Mouse (Mus musculus) midbrain, embryonic 10.5 days (tissue): ENCODE measurements around the gene Ccdc63. TPM values are rescaled to one million over a fixed set of nuclear protein-coding genes. Genes with fewer than 3 reads are reported as not detected.
A peak's percentile ranks its signal among the peaks of the same experiment; 100 is the strongest.
"Not testable (repeated sequence)": the region's sequence is repeated elsewhere in the genome, so short reads cannot be mapped to it uniquely, and the experiment has no call there.

Source experiments
- DNase-seq: peaks from one replicate; pipeline ENCODE4 v3.0.0-alpha.2; 2017; ENCODE audit warnings: low spot score
- H3K27ac ChIP-seq: fragments of 300-500 bp; sonication (generic); replicated peaks from 2 replicates; pipeline ENCODE4 v1.5.1; 2016; ENCODE audit warnings: mild to moderate bottlenecking
- H3K27me3 ChIP-seq: fragments of 300-500 bp; sonication (generic); 2 replicates; pipeline ENCODE4 v1.6.1; 2016; ENCODE audit warnings: low read depth, mild to moderate bottlenecking; ENCODE audit not compliant: poor library complexity, severe bottlenecking
- H3K36me3 ChIP-seq: fragments of 300-500 bp; sonication (generic); 2 replicates; pipeline ENCODE4 v1.6.1; 2016; ENCODE audit warnings: mild to moderate bottlenecking, moderate library complexity
- H3K4me1 ChIP-seq: fragments of 300-500 bp; sonication (generic); 2 replicates; pipeline ENCODE4 v1.6.1; 2016
- H3K4me3 ChIP-seq: fragments of 300-500 bp; sonication (generic); 2 replicates; pipeline ENCODE4 v1.5.1; 2016; ENCODE audit warnings: mild to moderate bottlenecking, moderate library complexity
- H3K9me3 ChIP-seq: fragments of 300-500 bp; sonication (generic); replicated peaks from 2 replicates; pipeline ENCODE4 v1.6.1; 2016; ENCODE audit warnings: mild to moderate bottlenecking
- WGBS: fragments of 180-500 bp; shearing (Covaris S2); methylation state at CpG from one replicate; pipeline ENCODE4 v1.1.7; 2016; 5-methylcytosine and 5-hydroxymethylcytosine counted together
- polyA plus RNA-seq: library from polyadenylated mRNA; unstranded; fragments of >200 nt; fragmentation: Nextera tagmentation; extraction: Ambion mirVana; gene quantifications from 2 replicates; pipeline ENCODE4 v1.2.1, GENCODE M21; 2016

Gene Ccdc63
- polyA plus RNA-seq, result not detected in 2 replicates

DNA sequence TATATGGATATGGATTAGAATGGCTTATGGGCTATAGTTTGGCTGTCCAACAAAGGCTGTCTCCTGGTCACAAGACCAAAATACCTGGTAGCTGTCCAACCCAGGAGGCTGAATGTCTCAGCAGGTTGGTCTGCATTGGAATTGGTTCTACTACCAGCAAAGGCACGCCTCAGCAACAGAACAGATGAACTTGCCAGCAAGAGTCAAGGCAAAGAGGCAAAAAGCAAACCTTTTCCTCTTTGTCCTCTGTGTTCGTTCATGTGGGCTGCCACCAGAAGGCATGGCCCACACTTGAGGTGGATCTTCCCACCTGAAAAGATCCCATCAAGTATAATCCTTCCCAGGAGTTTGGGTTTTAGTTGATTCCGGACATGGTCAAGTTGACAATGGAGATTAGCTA lies at the start of gene Ccdc63:
Ccdc63 (minus strand) TSS at position 101 of the 400 bp plus-strand sequence.
- Histone ChIP-seq H3K4me3 (no peak within 1 kb of the TSS), H3K4me1 (no peaks in the 10 kb centered on the region), H3K36me3 (no peaks in the 10 kb centered on the region), H3K27me3 (no peaks in the 10 kb centered on the region), H3K9me3 (no peaks in the 10 kb centered on the region), H3K27ac (no peak within 1 kb of the TSS)
- 89% methylated on average over 3 of the region's 3 CpGs for WGBS
- DNase-seq, result no peak

DNA sequence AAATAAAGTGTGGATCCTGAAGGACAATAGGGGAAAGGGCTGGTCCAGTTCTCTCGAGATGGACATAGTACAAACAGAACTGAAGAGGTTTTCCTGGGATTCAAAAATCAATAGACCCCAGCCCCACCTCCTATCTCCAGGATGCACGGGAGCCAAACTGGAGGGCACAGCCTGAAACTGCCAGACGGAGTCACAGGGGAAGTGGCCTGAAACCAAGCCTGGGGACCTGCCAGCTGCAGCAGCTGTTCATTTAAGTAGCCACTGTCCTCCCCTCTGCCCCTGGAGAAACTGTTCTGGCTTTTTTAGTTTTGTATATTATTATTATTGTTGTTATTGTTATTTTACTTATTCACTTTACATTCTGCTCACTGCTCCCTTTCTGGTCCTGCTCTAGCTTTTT lies 48.5 kb upstream of the Ccdc63 start:
- H3K4me3 ChIP-seq, result no peak overlapping the region
- DNase-seq, result no peak

DNA sequence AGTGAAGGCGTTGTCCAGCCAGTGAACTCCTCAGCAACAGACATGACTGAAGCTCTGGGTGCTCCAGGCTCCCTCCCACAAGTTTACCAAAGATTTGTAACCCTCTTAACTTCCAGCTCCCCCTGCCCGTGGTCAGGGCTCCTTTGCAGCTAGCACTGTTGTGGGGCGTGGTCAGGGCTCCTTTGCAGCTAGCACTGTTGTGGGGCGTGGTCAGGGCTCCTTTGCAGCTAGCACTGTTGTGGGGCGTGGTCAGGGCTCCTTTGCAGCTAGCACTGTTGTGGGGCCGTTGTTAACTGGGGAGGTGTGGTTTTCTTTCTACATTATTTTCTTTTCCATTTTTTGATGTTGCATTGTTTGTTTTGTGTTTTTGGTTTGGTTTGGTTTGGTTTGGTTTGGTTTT lies 44.2 kb upstream of the Ccdc63 start:
- not testable (repeated sequence) for H3K27ac ChIP-seq, H3K4me3 ChIP-seq, H3K4me1 ChIP-seq, H3K27me3 ChIP-seq, DNase-seq
- 98% methylated on average over 6 of the region's 6 CpGs for WGBS
- H3K36me3 ChIP-seq, result 0 out of 2 replicates have a peak, but pooled peaks cover 11% of the 10 kb centered on the region
- peaks cover 11% of the 10 kb centered on the region for H3K9me3 ChIP-seq

More for the DNA sequence above, 48.5 kb upstream of the Ccdc63 start:
- WGBS, result 70% methylated on average over 3 of the region's 3 CpGs
- Histone ChIP-seq H3K4me1 (no peaks in the 10 kb centered on the region; the same call in 1 of the 2 replicates), H3K27ac (no peak overlapping the region), H3K36me3 (0 out of 2 replicates have a peak, but pooled peaks cover 5% of the 10 kb centered on the region), H3K27me3 (no peaks in the 10 kb centered on the region), H3K9me3 (peaks cover 11% of the 10 kb centered on the region)

DNA sequence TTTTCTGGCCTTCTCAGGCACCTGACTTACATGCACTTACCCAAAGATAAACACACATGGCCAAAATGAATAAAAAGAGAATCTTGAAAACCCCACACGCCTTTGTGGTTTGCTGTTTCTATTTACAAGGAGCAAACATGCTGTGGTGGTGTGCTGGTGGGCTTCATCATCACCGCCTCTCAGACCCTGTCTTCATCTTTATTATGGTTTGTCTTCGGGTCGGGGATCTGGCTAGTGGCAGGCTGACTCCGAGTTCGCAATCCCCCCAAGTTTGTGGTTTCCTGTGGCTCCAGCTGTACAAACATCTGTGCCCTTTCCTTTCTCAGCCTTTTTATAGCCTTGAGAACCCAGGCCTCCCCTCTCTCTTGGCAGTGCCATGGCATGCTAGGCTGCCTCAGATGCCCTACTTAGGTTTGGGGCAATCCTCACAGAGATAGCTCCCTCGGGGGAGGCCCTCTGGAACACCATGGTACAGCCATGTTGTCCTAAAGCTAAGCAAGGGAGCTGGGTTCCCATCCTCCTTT lies 43.7 kb upstream of the Ccdc63 start:
- Histone ChIP-seq H3K4me1 (no peaks in the 10 kb centered on the region), H3K9me3 (peaks cover 11% of the 10 kb centered on the region), H3K36me3 (0 out of 2 replicates have a peak, but pooled peaks cover 15% of the 10 kb centered on the region), H3K4me3 (no peak overlapping the region), H3K27me3 (no peaks in the 10 kb centered on the region), H3K27ac (no peak overlapping the region)
- no peak for DNase-seq
- WGBS, result 83% methylated on average over 7 of the region's 7 CpGs

DNA sequence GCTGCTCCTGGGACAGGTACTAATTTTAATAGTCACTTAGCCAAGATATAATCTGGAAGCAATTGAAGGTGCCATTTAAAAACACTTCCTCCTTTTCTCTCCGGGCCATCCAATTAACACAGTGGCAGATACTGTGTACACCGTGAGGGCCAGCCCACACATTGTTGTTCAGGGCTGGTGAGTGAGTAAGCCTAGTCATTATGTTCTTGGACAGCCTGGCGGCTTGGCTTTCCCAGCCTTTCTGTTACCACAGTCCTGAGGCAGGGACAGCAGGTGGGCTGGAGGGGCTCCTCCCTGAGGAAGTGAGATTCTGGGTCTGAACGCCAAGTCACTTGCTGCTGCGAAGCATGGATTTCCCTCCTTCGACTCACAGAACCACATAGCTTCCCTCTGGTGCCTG lies 39.0 kb upstream of the Ccdc63 start:
- DNase-seq, result no peak
- Histone ChIP-seq H3K9me3 (peaks cover 3% of the 10 kb centered on the region), H3K4me1 (no peaks in the 10 kb centered on the region), H3K27me3 (no peaks in the 10 kb centered on the region), H3K4me3 (no peak overlapping the region), H3K36me3 (peaks cover 49% of the 10 kb centered on the region), H3K27ac (no peak overlapping the region)
- WGBS, result 65% methylated on average over 6 of the region's 6 CpGs

DNA sequence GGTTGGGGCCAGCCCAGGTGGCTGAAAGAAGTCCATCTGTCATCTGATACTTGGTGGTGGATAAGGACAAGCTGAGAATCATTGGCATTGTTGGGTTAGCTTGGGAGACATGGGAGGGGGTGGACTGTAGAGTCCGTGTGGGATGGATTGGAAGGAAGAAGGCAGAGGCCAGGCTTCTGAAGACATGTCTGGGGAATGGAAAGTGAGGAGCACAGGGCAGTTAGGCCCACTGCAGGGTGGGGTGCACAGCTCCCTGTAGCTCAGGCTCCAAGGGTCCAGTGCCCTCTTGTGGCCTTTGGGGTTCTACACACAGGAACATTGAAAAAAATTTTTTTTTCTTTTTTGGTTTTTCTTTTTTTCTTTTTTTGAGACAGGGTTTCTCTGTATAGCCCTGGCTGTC lies 35.8 kb upstream of the Ccdc63 start:
- 44% methylated on average over 1 of the region's 1 CpGs for WGBS
- no peaks in the 10 kb centered on the region for H3K27me3 ChIP-seq

DNA sequence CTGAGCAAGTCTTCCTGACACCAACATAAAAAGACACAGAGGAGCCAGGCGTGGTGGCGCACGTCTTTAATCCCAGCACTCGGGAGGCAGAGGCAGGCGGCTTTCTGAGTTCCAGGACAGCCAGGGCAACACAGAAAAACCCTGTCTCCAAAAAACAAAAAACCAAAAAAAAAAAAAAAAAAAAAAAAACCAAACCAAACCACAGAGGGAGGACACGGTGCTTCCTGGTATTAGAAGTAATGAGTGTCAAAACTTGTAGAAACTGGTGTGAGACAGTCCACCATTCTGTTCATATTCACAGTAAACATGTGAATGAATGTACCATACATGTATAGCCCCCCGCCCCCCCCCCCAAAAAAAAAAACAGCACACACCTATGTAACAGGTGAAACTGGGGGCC lies 35.3 kb upstream of the Ccdc63 start:
- Histone ChIP-seq H3K27ac (no peak overlapping the region), H3K36me3 (peaks cover 72% of the 10 kb centered on the region), H3K4me3 (no peak overlapping the region), H3K4me1 (no peaks in the 10 kb centered on the region), H3K9me3 (no peaks in the 10 kb centered on the region), H3K27me3 (no peaks in the 10 kb centered on the region)
- no peak for DNase-seq
- 89% methylated on average over 7 of the region's 7 CpGs for WGBS

More for the DNA sequence above, 35.8 kb upstream of the Ccdc63 start:
- H3K4me3 ChIP-seq, result no peak overlapping the region
- H3K36me3 ChIP-seq, result peaks cover 68% of the 10 kb centered on the region
- peak; percentile 38 for DNase-seq
- H3K9me3 ChIP-seq, result no peaks in the 10 kb centered on the region
- no peak overlapping the region for H3K27ac ChIP-seq
- H3K4me1 ChIP-seq, result no peaks in the 10 kb centered on the region

DNA sequence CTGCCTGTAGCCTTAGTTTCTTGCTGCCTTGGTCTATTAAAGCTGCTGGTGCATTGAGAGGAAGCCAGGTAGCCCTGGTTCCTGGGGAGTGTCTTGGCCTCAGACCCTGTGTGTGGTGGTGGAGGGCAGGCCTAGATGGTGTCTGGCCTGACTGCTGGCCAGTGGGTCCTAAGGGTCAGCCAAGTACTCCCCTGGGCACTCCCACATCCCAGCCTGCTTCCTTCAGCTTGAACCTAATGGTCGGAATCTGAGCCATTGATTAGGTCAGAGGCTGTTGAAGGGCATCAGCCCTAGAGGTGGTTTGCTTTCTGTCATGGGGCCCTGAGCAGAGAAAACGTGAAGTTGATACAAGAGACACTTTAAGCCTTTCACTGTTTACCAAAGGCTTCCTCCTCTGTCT lies 34.8 kb upstream of the Ccdc63 start:
- no peaks in the 10 kb centered on the region for H3K4me1 ChIP-seq
- DNase-seq, result no peak
- no peaks in the 10 kb centered on the region for H3K9me3 ChIP-seq
- WGBS, result 88% methylated on average over 2 of the region's 2 CpGs
- no peak overlapping the region for H3K4me3 ChIP-seq
- no peaks in the 10 kb centered on the region for H3K27me3 ChIP-seq
- H3K36me3 ChIP-seq, result peaks cover 77% of the 10 kb centered on the region
- H3K27ac ChIP-seq, result no peak overlapping the region

DNA sequence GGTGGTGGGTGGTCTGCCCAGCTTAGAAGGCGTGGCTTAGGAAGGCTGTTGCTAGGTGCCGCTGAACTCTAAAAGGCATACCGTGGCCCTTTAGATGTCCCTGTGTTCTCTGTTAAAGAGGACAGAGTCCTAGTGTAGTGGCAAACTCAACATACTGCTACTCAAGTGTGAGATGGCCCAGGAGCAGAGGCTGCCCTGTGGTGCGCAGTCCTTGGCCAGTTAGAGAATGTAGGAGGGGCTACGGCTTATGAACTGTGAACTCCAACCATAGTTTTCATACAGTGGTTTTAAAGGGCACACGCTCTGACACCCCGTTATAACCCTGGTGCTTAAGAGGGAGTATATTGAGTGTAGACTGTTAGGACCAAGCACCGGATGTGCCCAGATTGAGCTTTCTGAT lies 30.4 kb upstream of the Ccdc63 start:
- peaks cover 90% of the 10 kb centered on the region for H3K36me3 ChIP-seq
- H3K4me1 ChIP-seq, result peaks cover 8% of the 10 kb centered on the region
- 97% methylated on average over 8 of the region's 8 CpGs for WGBS
- no peak overlapping the region for H3K27ac ChIP-seq
- H3K27me3 ChIP-seq, result no peaks in the 10 kb centered on the region
- no peak for DNase-seq
- no peak overlapping the region for H3K4me3 ChIP-seq
- no peaks in the 10 kb centered on the region for H3K9me3 ChIP-seq

DNA sequence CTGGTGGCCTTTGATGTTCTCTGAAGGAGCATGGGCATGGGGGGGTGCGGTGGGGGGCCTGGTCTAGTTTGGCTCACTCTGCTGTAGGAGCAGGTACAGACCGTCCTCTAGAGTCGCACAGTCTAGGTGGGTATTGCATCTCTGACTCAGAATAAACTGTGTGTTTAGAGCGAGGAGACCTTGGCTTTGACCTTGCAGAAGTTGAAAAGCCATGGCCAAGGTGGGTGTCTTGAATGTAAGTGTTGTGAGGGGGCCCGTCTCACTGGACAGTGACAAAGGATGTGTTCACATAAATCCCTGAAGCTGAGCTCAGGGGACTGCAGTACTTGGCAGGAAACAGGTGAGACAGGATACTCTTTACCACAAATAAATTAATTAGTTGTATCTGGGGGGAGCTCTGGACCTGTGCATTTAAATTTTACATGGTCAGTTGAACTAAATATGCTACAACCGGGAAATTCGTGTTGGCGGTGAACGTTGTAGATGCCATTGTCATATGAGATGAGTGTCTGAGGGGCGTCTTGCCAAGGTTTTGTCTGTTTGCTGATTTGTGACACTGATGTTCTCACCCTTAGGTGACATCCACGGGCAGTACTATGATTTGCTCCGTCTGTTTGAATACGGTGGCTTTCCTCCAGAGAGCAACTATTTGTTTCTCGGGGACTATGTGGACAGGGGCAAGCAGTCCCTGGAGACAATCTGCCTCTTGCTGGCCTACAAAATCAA lies 27.9 kb upstream of the Ccdc63 start:
- Histone ChIP-seq H3K36me3 (peaks cover 100% of the 10 kb centered on the region), H3K4me3 (no peak overlapping the region), H3K27ac (no peak overlapping the region), H3K9me3 (no peaks in the 10 kb centered on the region), H3K27me3 (no peaks in the 10 kb centered on the region), H3K4me1 (peaks cover 33% of the 10 kb centered on the region)
- WGBS, result 96% methylated on average over 14 of the region's 14 CpGs
- no peak for DNase-seq

DNA sequence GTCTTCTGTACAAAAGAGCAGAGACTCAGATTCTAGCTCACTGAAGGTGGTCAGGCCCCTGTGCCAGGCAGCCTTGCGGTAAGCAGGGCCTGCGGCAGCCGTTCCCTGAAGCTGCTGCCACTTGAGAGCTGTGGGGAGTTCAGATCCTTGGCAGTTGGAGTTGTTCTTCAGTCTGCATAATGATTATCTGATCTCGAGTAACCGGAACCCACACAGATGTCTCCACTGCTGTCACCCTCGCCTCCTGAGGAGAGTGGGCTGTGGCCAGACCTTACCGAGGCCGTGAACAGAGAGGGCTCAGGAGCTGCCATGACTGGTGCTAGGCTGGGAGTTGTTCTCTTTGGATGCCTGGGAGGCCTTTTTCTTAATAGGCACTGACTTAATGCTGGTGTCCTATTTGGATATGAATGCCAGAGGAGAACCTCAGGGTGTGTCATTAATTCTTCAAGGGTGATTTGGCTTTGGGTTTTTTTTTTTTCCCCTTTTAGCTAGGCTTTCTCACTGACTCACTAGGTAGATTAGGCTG lies 26.1 kb upstream of the Ccdc63 start:
- H3K36me3 ChIP-seq, result peaks cover 100% of the 10 kb centered on the region
- peaks cover 51% of the 10 kb centered on the region for H3K4me1 ChIP-seq
- peak overlapping the region; percentile 14; the same call in 1 of the 2 replicates for H3K4me3 ChIP-seq
- 0 out of 2 replicates have a peak overlapping the region, but pooled peaks have one; percentile 33 for H3K27ac ChIP-seq
- no peaks in the 10 kb centered on the region for H3K9me3 ChIP-seq
- 79% methylated on average over 8 of the region's 8 CpGs for WGBS
- no peaks in the 10 kb centered on the region for H3K27me3 ChIP-seq
- DNase-seq, result no peak

DNA sequence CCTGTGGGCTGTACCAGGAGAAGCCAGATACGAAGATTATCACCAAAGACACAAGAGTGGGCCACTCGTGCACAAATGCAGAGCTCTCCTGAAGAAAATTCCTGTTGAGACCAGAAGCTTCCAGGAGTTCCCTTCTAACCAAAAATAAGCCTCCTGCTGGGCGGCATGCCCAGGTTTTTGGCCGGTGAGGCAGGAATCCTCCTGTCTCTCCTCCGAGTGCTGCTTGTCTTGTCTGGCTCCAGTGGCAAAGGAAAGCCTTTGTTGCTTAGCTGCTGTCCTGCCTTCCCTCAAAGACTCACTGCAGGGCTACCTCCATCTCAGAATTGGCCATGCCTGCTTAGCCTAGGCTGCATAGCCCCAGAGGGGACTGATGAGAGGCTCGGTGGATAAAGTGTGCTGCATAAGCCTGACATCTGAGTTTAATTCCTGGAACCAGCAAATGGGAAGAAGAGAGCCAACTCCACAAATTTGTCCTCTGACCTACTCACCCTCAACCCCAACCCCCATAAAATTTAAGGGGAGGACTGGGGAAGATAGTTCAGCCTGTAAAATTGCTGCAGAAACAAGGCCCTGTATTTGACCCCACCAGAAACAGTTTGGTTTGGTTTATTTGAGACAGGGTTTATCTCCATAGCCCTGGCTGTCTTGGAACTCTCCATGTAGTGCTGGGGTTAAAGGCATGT lies 24.8 kb upstream of the Ccdc63 start:
- peaks cover 64% of the 10 kb centered on the region for H3K4me1 ChIP-seq
- no peaks in the 10 kb centered on the region for H3K27me3 ChIP-seq
- WGBS, result 66% methylated on average over 6 of the region's 6 CpGs
- no peak overlapping the region for H3K4me3 ChIP-seq
- no peak for DNase-seq
- no peak overlapping the region for H3K27ac ChIP-seq
- peaks cover 100% of the 10 kb centered on the region for H3K36me3 ChIP-seq
- H3K9me3 ChIP-seq, result no peaks in the 10 kb centered on the region

DNA sequence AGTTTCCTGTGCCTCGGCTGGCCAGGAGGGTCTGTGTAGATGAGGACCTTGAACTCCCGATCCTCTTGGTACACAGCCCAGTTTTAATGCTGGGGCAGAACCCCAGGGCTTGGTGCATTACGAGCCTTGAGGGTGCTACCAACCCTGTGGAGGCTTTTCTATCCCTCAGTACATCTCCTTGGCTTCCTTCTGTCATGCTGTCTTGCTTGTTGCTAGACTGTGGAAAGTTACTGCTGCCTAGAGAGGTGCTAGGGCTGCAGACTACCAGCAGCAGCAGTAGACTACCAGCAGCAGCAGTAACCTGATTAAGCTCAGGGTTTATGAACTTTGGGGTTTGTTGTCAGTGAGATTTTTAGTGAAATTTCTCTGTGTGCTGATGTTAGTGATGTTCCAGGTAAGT lies 23.4 kb upstream of the Ccdc63 start:
- no peak overlapping the region for H3K27ac ChIP-seq
- H3K4me1 ChIP-seq, result peaks cover 77% of the 10 kb centered on the region

More for the DNA sequence above, 23.4 kb upstream of the Ccdc63 start:
- H3K4me3 ChIP-seq, result no peak overlapping the region
- no peak for DNase-seq
- H3K9me3 ChIP-seq, result no peaks in the 10 kb centered on the region
- 86% methylated on average over 3 of the region's 3 CpGs for WGBS
- no peaks in the 10 kb centered on the region for H3K27me3 ChIP-seq
- peaks cover 98% of the 10 kb centered on the region for H3K36me3 ChIP-seq
